Mouse (Mus musculus): ENCODE results near the gene Nckap5.

DNA sequence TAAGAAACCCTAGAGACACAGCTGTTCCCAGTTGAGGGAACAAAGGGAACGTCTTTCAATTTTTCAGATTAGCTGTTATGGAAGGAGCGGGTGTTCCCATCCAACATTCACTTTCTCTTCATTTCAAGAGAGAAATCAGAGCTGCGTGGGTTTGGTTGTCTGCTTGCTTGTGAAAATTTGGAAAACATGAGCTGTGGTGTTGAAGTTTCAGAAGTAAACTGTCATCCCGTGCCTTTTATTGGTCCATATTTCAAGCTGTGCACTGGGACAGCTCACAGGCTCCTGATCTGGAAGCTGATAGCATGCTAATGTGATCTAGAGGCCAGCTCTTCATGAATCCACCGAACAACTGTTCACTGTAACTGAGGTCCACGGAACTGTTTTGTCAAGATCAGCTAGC, 881.5 kb downstream of the Nckap5 start:
- no peak for TF ChIP-seq POLR2A (IDR thresholded peaks at IDR 0.05; ENCODE audit: insufficient read depth, low read length)
- TF ChIP-seq CTCF (IDR thresholded peaks at IDR 0.05; ENCODE audit: low read depth, low read length) = no peak
- TF ChIP-seq EP300 (IDR thresholded peaks at IDR 0.05; ENCODE audit: insufficient read depth, low read depth, low read length) = no peak

Data from ES-Bruce4 (cell line).